Mouse (Mus musculus): ENCODE data around the gene Olfr229. TPM values are rescaled to one million over a fixed set of nuclear protein-coding genes. Genes with fewer than 3 reads are reported as not detected.

Gene Olfr229
- not detected in 2 replicates for polyA plus RNA-seq (2012; rRNA removed; ENCODE audit: low replicate concordance)

GRCm38 (mm10) chr9:39907036-39907435 lies at the start of gene Olfr229:
TSS of gene Olfr229 (plus strand) at chr9:39907336.

GRCm38 (mm10) chr9:39866122-39866521 lies 41.0 kb upstream of the Olfr229 start, which contains the start of gene Olfr972:
TSS of gene Olfr972 (plus strand) at chr9:39866422.

DNA sequence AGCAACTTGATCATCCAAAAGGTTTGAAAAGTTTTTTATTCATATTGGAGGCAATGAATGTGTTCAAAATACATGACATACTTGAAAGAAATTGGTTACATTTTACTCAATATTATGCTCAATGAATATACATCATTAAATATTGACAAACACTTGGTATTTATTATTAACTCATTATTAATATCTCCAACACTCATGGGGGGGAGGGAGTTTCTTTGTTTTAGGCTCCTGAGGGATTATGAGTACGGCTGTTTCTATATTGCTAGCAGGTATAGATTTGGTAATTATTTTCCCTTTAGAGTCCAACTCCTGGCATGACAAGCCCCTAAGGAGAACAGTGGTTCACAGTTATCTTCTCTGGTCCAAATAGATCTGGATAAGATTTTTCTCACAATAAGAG lies 30.1 kb downstream of the Olfr229 start, which contains the start of gene Olfr974:
Olfr974 (plus strand) TSS at position 301 of the 400 bp plus-strand sequence.

DNA sequence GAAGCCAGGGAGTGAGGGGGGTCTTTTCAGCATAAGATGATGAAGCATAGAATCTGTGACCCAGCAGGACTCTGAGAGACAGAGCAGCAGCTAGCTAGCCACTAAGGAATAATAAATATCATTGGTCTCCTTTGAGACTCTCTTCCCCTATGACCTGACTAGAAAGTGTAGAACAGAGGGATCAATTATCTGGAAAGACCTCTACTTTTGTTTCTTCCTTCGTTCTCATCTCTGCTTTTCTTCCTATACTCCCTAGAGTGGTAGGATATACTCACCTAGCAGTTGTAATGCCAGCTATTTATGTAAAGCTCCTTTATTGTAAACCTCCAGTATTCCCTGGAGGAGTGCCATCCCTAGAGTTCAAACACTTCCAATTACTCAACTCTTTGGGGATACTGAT lies 44.8 kb downstream of the Olfr229 start, which contains the start of gene Olfr975:
Olfr975 (minus strand) TSS at position 101 of the 400 bp plus-strand sequence.

GRCm38 (mm10) chr9:39961033-39961432 lies 53.9 kb downstream of the Olfr229 start, which contains the start of gene Olfr976:
TSS of gene Olfr976 (minus strand) at chr9:39961133.

Other genes starting within 250 kb of the Olfr229 start
- not detected in 2 replicates for gene Olfr963, start 240.1 kb upstream of the Olfr229 start, polyA plus RNA-seq (2012; rRNA removed; ENCODE audit: low replicate concordance)
- not detected in 2 replicates for gene Olfr149, start 200.2 kb upstream of the Olfr229 start, polyA plus RNA-seq (2012; rRNA removed; ENCODE audit: low replicate concordance)
- gene Olfr965, start 196.0 kb upstream of the Olfr229 start, polyA plus RNA-seq (2012; rRNA removed; ENCODE audit: low replicate concordance) = not detected in 2 replicates
- gene Olfr150, start 176.4 kb upstream of the Olfr229 start, polyA plus RNA-seq (2012; rRNA removed; ENCODE audit: low replicate concordance) = not detected in 2 replicates
- gene Olfr967, start 161.1 kb upstream of the Olfr229 start, polyA plus RNA-seq (2012; rRNA removed; ENCODE audit: low replicate concordance) = not detected in 2 replicates
- gene Olfr968, start 124.1 kb upstream of the Olfr229 start, polyA plus RNA-seq (2012; rRNA removed; ENCODE audit: low replicate concordance) = not detected in 2 replicates
- not detected in 2 replicates for gene Olfr969, start 116.4 kb upstream of the Olfr229 start, polyA plus RNA-seq (2012; rRNA removed; ENCODE audit: low replicate concordance)
- not detected in 2 replicates for gene Olfr970, start 98.5 kb upstream of the Olfr229 start, polyA plus RNA-seq (2012; rRNA removed; ENCODE audit: low replicate concordance)
- gene Olfr971, start 70.5 kb upstream of the Olfr229 start, polyA plus RNA-seq (2012; rRNA removed; ENCODE audit: low replicate concordance) = not detected in 2 replicates
- gene Olfr972, start 40.9 kb upstream of the Olfr229 start, polyA plus RNA-seq (2012; rRNA removed; ENCODE audit: low replicate concordance) = not detected in 2 replicates
- not detected in 2 replicates for gene Olfr974, start 30.2 kb downstream of the Olfr229 start, polyA plus RNA-seq (2012; rRNA removed; ENCODE audit: low replicate concordance)
- gene Olfr975, start 44.7 kb downstream of the Olfr229 start, polyA plus RNA-seq (2012; rRNA removed; ENCODE audit: low replicate concordance) = not detected in 2 replicates
- gene Olfr976, start 53.8 kb downstream of the Olfr229 start, polyA plus RNA-seq (2012; rRNA removed; ENCODE audit: low replicate concordance) = not detected in 2 replicates
- gene Olfr978, start 84.8 kb downstream of the Olfr229 start, polyA plus RNA-seq (2012; rRNA removed; ENCODE audit: low replicate concordance) = not detected in 2 replicates
- gene Olfr979, start 96.1 kb downstream of the Olfr229 start, polyA plus RNA-seq (2012; rRNA removed; ENCODE audit: low replicate concordance) = not detected in 2 replicates
- gene Olfr980, start 102.2 kb downstream of the Olfr229 start, polyA plus RNA-seq (2012; rRNA removed; ENCODE audit: low replicate concordance) = not detected in 2 replicates
- gene Olfr981, start 114.1 kb downstream of the Olfr229 start, polyA plus RNA-seq (2012; rRNA removed; ENCODE audit: low replicate concordance) = not detected in 2 replicates
- gene Olfr982, start 166.5 kb downstream of the Olfr229 start, polyA plus RNA-seq (2012; rRNA removed; ENCODE audit: low replicate concordance) = not detected in 2 replicates
- gene Olfr983, start 186.3 kb downstream of the Olfr229 start, polyA plus RNA-seq (2012; rRNA removed; ENCODE audit: low replicate concordance) = not detected in 2 replicates
- not detected in 2 replicates for gene Olfr984, start 206.9 kb downstream of the Olfr229 start, polyA plus RNA-seq (2012; rRNA removed; ENCODE audit: low replicate concordance)
- not detected in 2 replicates for gene Olfr985, start 222.8 kb downstream of the Olfr229 start, polyA plus RNA-seq (2012; rRNA removed; ENCODE audit: low replicate concordance)
- not detected in 2 replicates for gene Tmem225, start 240.8 kb downstream of the Olfr229 start, polyA plus RNA-seq (2012; rRNA removed; ENCODE audit: low replicate concordance)